Mouse (Mus musculus): ENCODE results near the gene Rhox4a2.
"Not testable (repeated sequence)": the region's sequence is repeated elsewhere in the genome, so short reads cannot be mapped to it uniquely, and the experiment has no call there.

DNA sequence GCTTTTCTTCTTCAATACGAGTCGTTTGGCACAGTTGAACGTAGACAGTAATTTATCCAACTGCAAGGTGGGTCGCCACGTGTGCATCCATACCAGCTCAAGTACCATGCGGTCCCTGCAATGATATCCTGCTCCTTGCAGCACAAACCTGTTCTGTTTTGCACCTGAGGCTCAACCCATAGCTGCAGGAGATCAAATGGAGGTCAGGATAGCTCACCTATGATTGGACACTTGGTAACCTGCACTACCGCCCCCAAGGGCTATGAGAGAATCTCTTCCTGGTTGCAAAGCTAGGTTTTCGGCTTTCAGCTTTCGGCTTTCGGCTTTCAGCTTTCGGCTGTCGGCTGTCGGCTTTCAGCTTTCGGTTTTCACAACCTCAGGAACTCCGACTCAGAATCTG lies 41.5 kb downstream of the Rhox4a2 start, which contains the start of gene Rhox4b:
- TF ChIP-seq CTCF (conservative IDR thresholded peaks at IDR 0.05; ENCODE audit: low read length); NANOG (IDR thresholded peaks at IDR 0.05; ENCODE audit: borderline replicate concordance, low read length): not testable (repeated sequence)
